Mouse (Mus musculus): ENCODE data around the gene Pde6h. TPM values are rescaled to one million over a fixed set of nuclear protein-coding genes. Genes with fewer than 3 reads are reported as not detected.
A peak's percentile ranks its signal among the peaks of the same experiment; 100 is the strongest.

Gene Pde6h
- polyA plus RNA-seq, 1 experiment from 2014 or later, result not detected

DNA sequence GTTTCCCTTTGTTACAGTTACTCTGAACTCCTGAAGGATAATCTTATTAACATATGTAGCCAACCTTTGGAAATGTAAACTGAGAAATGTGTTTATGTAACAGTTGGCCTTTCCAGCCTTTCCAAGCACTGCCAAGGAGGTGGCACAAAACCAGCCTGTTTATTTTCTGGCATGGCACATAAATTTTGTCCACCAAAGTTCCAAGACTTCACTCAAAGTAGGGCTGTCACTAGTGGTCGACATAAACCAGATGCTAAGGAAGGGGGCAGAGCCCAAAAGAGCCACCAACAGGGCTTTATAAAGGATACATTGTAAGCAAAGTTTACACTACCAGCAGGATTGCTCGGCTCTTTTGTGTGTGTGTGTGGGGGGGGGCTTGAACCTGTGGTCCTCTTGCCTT, 5.7 kb upstream of the Pde6h start:
- H3K36me3 ChIP-seq (ENCODE audit: control insufficient read depth, insufficient read depth, low read length), result no peaks in the 10 kb centered on the region
- H3K27me3 ChIP-seq (ENCODE audit: control insufficient read depth, insufficient read depth, low read length), result no peaks in the 10 kb centered on the region
- DNase-seq (no peak), ATAC-seq (ENCODE audit: low FRiP score, low TSS enrichment) (no peak)
- H3K4me2 ChIP-seq (ENCODE audit: low read length), result no peak overlapping the region
- H3K27ac ChIP-seq (replicated peaks; ENCODE audit: low read depth, low read length), result no peak overlapping the region
- no peaks in the 10 kb centered on the region for H3K4me1 ChIP-seq (ENCODE audit: control insufficient read depth, insufficient read depth, low read length)
- H3K4me3 ChIP-seq (replicated peaks; ENCODE audit: low read depth, low read length), result no peak overlapping the region
- WGBS, result 12% methylated on average over 2 of the region's 2 CpGs
- H3K9ac ChIP-seq (replicated peaks; ENCODE audit: low read length), result no peak overlapping the region
- H3K9me3 ChIP-seq (ENCODE audit: control insufficient read depth, low read length), result no peaks in the 10 kb centered on the region

DNA sequence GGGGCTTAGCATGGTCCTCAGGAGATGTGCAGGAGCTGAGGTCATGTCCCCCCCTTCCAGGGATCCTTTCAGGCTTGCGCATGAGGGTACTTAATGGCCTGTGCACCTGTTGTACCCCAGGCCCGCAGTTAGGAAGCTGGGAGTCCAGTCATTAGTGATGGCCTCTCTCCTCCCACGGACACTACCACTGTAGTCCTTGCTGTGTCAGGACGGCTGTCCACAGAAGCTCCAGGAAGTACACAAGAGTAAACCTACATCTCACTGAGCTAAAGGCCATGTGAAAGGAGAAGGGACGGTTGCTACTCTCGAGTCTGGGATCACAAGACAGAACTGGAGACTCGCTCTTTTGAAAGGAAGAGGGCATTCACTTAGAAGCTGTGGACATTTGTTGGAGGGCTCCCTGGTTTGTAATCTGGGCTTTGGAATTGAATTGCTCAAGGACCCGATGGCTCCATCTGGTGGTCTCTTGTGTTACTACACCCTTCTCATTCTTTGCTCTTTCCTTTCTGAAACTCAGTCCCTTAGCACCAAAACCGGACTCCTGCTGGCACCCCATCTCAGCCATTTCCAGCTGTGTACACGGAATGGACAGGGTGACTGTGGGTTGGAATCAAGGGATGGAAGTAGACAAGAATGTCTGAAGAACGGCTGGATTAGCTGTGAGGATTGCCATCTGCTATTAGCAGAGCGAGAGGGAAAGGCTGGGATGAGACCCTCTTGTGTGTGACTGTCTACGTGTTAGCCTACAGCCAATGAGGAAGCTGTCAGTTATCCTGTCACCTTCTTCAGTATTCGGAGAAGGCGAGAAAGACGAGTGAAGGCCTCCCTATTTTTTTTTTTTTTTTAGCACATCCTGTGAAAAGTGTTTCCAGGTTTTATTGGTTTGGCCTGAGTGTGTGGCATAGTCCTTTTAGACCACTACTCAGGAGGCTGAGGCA, 3.0 kb upstream of the Pde6h start:
- H3K9me3 ChIP-seq (ENCODE audit: control insufficient read depth, low read length), result no peaks in the 10 kb centered on the region
- ATAC-seq (ENCODE audit: low FRiP score, low TSS enrichment) (no peak), DNase-seq (peak; percentile 88)
- no peaks in the 10 kb centered on the region for H3K4me1 ChIP-seq (ENCODE audit: control insufficient read depth, insufficient read depth, low read length)
- H3K9ac ChIP-seq (replicated peaks; ENCODE audit: low read length), result no peak overlapping the region
- H3K4me3 ChIP-seq (replicated peaks; ENCODE audit: low read depth, low read length), result no peak overlapping the region
- H3K4me2 ChIP-seq (ENCODE audit: low read length), result no peak overlapping the region
- WGBS, result 46% methylated on average over 16 of the region's 16 CpGs
- H3K27me3 ChIP-seq (ENCODE audit: control insufficient read depth, insufficient read depth, low read length), result no peaks in the 10 kb centered on the region
- no peak overlapping the region for H3K27ac ChIP-seq (replicated peaks; ENCODE audit: low read depth, low read length)
- H3K36me3 ChIP-seq (ENCODE audit: control insufficient read depth, insufficient read depth, low read length), result no peaks in the 10 kb centered on the region

DNA sequence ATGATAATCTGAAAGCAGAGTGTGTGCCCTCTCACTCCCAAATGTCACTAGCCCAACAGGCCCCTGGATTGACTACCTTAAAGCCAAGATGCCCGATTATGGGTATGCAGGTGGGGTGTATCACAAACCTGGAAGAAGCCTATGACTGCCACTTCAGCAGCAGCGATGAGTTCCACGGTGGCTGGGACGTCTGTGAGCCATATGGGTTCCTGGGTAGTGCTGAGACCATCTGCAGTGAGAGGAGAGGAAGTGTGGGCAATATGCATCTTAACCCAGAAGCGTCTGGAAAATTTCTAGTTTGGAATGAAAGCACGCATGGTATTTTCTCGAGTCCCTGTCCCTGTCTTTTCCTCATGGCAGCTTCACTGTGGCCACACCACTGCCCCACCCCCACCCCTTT, 2.0 kb upstream of the Pde6h start:
- H3K9me3 ChIP-seq (ENCODE audit: control insufficient read depth, low read length), result no peaks in the 10 kb centered on the region
- DNase-seq (no peak), ATAC-seq (ENCODE audit: low FRiP score, low TSS enrichment) (no peak)
- H3K27me3 ChIP-seq (ENCODE audit: control insufficient read depth, insufficient read depth, low read length), result no peaks in the 10 kb centered on the region
- 88% methylated on average over 7 of the region's 7 CpGs for WGBS
- no peak overlapping the region for H3K9ac ChIP-seq (replicated peaks; ENCODE audit: low read length)
- H3K4me1 ChIP-seq (ENCODE audit: control insufficient read depth, insufficient read depth, low read length), result no peaks in the 10 kb centered on the region
- no peak overlapping the region for H3K4me2 ChIP-seq (ENCODE audit: low read length)
- H3K27ac ChIP-seq (replicated peaks; ENCODE audit: low read depth, low read length), result no peak overlapping the region
- H3K4me3 ChIP-seq (replicated peaks; ENCODE audit: low read depth, low read length), result no peak overlapping the region
- H3K36me3 ChIP-seq (ENCODE audit: control insufficient read depth, insufficient read depth, low read length), result no peaks in the 10 kb centered on the region

DNA sequence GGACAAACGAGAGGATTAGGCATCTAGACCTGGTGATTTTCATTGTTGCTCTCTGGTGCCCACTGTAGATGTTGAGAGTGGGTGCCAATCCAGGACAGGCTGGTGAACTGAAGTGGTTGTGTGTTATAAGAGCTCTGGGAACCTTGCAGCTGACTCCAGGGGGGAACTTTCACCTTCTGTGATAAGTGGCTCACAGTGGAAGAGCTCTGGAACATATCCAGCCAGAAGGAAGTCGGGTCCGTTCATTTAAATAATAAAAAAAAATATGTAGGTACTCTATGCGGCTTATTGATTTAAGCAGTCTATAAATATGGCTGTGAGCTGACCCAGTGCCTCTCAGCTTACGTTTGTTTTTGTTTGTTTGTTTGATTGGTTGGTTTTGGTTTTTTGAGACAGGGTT, 1.6 kb upstream of the Pde6h start, which contains the start of gene Erp27:
Gene Erp27, minus strand, starts transcription at position 101 of the 400 bp plus-strand sequence.
- Histone ChIP-seq H3K9me3 (ENCODE audit: control insufficient read depth, low read length) (no peaks in the 10 kb centered on the region), H3K36me3 (ENCODE audit: control insufficient read depth, insufficient read depth, low read length) (no peaks in the 10 kb centered on the region), H3K4me1 (ENCODE audit: control insufficient read depth, insufficient read depth, low read length) (no peaks in the 10 kb centered on the region), H3K4me2 (ENCODE audit: low read length) (no peak within 1 kb of the TSS), H3K9ac (replicated peaks; ENCODE audit: low read length) (no peak within 1 kb of the TSS), H3K27me3 (ENCODE audit: control insufficient read depth, insufficient read depth, low read length) (no peaks in the 10 kb centered on the region), H3K4me3 (replicated peaks; ENCODE audit: low read depth, low read length) (no peak within 1 kb of the TSS), H3K27ac (replicated peaks; ENCODE audit: low read depth, low read length) (no peak within 1 kb of the TSS)
- ATAC-seq (ENCODE audit: low FRiP score, low TSS enrichment), result no peak
- 83% methylated on average over 5 of the region's 5 CpGs for WGBS
- DNase-seq, result no peak

DNA sequence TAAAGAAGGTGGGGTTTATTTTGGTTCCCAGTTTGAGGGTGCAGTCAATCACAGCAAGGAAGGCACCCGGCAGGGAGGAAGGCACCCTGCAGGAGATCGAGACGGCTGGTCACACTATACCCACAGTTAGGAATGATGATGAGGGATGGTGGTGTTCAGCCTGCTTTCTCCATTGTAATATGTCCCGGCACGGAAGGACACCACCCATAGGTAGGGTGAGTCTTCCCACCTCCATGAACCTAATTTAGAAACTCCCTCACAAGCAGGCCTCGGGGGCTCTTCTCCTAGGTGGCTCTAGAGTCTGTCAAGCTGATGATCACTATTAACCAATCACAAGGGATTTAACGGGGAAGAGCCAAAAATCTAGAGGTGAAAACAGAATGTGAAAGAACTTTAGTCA, 761 bp upstream of the Pde6h start:
- no peak overlapping the region for H3K27ac ChIP-seq (replicated peaks; ENCODE audit: low read depth, low read length)
- no peaks in the 10 kb centered on the region for H3K4me1 ChIP-seq (ENCODE audit: control insufficient read depth, insufficient read depth, low read length)

DNA sequence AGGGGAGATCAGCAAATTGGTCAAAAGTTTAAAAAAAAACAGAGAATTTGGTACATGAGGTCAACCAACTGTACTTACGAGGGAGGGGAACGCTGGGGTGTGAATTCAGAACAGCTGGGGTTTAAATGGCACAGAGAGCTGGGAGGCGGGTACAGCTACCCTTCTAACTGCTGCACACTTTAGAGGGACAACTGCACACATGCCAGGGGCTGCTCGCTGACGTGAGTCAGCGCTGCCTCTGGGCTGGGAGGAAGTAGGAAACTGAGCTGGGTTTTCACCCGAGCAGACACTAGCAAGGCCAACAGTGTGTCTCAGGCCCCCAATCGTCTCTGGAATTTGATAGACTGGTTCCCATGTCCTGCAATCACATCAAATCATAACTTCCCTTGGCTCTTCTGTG, 1.4 kb downstream of the Pde6h start:
- no peak for ATAC-seq (ENCODE audit: low FRiP score, low TSS enrichment)
- Histone ChIP-seq H3K4me2 (ENCODE audit: low read length) (no peak overlapping the region), H3K4me3 (replicated peaks; ENCODE audit: low read depth, low read length) (no peak overlapping the region), H3K27me3 (ENCODE audit: control insufficient read depth, insufficient read depth, low read length) (no peaks in the 10 kb centered on the region), H3K9ac (replicated peaks; ENCODE audit: low read length) (no peak overlapping the region), H3K27ac (replicated peaks; ENCODE audit: low read depth, low read length) (no peak overlapping the region), H3K9me3 (ENCODE audit: control insufficient read depth, low read length) (no peaks in the 10 kb centered on the region), H3K4me1 (ENCODE audit: control insufficient read depth, insufficient read depth, low read length) (no peaks in the 10 kb centered on the region), H3K36me3 (ENCODE audit: control insufficient read depth, insufficient read depth, low read length) (no peaks in the 10 kb centered on the region)
- WGBS, result 81% methylated on average over 8 of the region's 8 CpGs
- no peak for DNase-seq

More for the DNA sequence above, 761 bp upstream of the Pde6h start:
- Histone ChIP-seq H3K9me3 (ENCODE audit: control insufficient read depth, low read length) (no peaks in the 10 kb centered on the region), H3K4me2 (ENCODE audit: low read length) (no peak overlapping the region), H3K9ac (replicated peaks; ENCODE audit: low read length) (no peak overlapping the region), H3K36me3 (ENCODE audit: control insufficient read depth, insufficient read depth, low read length) (no peaks in the 10 kb centered on the region), H3K27me3 (ENCODE audit: control insufficient read depth, insufficient read depth, low read length) (no peaks in the 10 kb centered on the region), H3K4me3 (replicated peaks; ENCODE audit: low read depth, low read length) (no peak overlapping the region)
- DNase-seq (no peak), ATAC-seq (ENCODE audit: low FRiP score, low TSS enrichment) (no peak)
- 95% methylated on average over 7 of the region's 7 CpGs for WGBS

DNA sequence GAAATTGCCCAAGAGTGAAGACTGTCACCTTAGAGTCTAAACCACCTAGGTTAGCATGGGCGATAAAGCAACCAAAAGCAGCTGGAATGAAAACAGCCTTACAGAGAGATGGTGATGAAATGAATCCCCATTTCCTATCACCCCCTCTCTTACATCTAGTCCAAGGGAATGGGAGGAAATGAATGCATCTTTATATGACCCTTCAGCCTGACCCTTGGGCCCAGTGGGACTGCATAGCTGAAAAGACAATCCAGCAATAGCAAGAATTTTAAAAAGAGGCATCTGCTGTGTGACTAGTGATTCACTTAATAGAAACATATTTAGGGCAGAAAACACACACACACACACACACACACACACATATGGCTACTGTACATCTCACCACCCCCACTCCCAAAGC, 4.0 kb downstream of the Pde6h start:
- Histone ChIP-seq H3K9ac (replicated peaks; ENCODE audit: low read length) (no peak overlapping the region), H3K27me3 (ENCODE audit: control insufficient read depth, insufficient read depth, low read length) (no peaks in the 10 kb centered on the region), H3K4me3 (replicated peaks; ENCODE audit: low read depth, low read length) (no peak overlapping the region), H3K9me3 (ENCODE audit: control insufficient read depth, low read length) (no peaks in the 10 kb centered on the region), H3K36me3 (ENCODE audit: control insufficient read depth, insufficient read depth, low read length) (no peaks in the 10 kb centered on the region), H3K4me2 (ENCODE audit: low read length) (no peak overlapping the region), H3K4me1 (ENCODE audit: control insufficient read depth, insufficient read depth, low read length) (no peaks in the 10 kb centered on the region), H3K27ac (replicated peaks; ENCODE audit: low read depth, low read length) (no peak overlapping the region)
- WGBS, result 96% methylated on average over 1 of the region's 1 CpGs
- ATAC-seq (ENCODE audit: low FRiP score, low TSS enrichment) (no peak), DNase-seq (no peak)

DNA sequence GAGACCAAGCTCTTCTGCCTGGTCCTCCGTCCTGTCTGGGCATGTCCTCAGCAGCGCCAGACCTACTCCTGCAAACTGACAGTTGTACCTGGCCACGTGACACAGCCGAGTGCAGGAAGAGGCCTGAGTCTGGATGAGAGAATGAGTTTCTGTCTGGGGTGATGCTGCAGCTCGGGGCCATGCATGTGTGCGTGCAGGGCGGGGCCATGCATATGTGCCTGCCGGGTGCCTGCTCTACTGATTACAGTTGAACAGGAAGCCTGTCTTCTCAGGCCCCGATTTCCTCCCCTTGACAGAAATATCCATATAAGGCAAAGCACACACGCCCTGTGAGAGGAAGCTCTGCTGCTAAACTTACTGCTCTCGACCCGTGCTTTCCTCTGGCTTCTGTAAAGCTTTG, 7.0 kb downstream of the Pde6h start:
- no peak for ATAC-seq (ENCODE audit: low FRiP score, low TSS enrichment)
- DNase-seq, result no peak

DNA sequence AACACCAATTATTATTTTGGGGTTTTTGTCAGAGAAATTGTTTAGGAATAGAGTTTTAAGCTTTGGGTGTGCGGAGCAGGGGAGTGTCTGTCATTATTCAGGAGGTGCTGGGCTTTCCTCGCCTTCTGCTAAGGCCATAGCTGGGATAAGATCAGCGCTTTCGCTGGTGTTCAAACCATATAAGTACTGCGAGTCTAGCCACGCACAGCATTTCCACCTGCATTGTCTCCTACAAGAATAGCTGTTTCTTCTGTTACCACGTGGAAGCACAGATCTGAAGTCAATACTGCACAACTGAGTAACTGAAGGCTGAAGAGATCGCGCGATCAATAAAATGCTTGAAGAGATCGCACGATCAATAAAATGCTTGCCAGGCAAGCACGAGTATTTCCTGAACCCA, 7.6 kb downstream of the Pde6h start:
- peak; percentile 37 for DNase-seq
- WGBS, result 87% methylated on average over 13 of the region's 13 CpGs
- Histone ChIP-seq H3K36me3 (ENCODE audit: control insufficient read depth, insufficient read depth, low read length) (no peaks in the 10 kb centered on the region), H3K4me2 (ENCODE audit: low read length) (no peak overlapping the region), H3K4me1 (ENCODE audit: control insufficient read depth, insufficient read depth, low read length) (peaks cover 4% of the 10 kb centered on the region; the same call in 1 of the 2 replicates), H3K4me3 (replicated peaks; ENCODE audit: low read depth, low read length) (no peak overlapping the region), H3K27ac (replicated peaks; ENCODE audit: low read depth, low read length) (no peak overlapping the region), H3K9me3 (ENCODE audit: control insufficient read depth, low read length) (no peaks in the 10 kb centered on the region), H3K27me3 (ENCODE audit: control insufficient read depth, insufficient read depth, low read length) (no peaks in the 10 kb centered on the region), H3K9ac (replicated peaks; ENCODE audit: low read length) (no peak overlapping the region)
- no peak for ATAC-seq (ENCODE audit: low FRiP score, low TSS enrichment)

More for the DNA sequence above, 7.0 kb downstream of the Pde6h start:
- Histone ChIP-seq H3K9me3 (ENCODE audit: control insufficient read depth, low read length) (no peaks in the 10 kb centered on the region), H3K36me3 (ENCODE audit: control insufficient read depth, insufficient read depth, low read length) (no peaks in the 10 kb centered on the region), H3K27ac (replicated peaks; ENCODE audit: low read depth, low read length) (no peak overlapping the region), H3K4me3 (replicated peaks; ENCODE audit: low read depth, low read length) (no peak overlapping the region), H3K9ac (replicated peaks; ENCODE audit: low read length) (no peak overlapping the region), H3K27me3 (ENCODE audit: control insufficient read depth, insufficient read depth, low read length) (no peaks in the 10 kb centered on the region), H3K4me2 (ENCODE audit: low read length) (no peak overlapping the region), H3K4me1 (ENCODE audit: control insufficient read depth, insufficient read depth, low read length) (peaks cover 4% of the 10 kb centered on the region; the same call in 1 of the 2 replicates)
- 68% methylated on average over 12 of the region's 12 CpGs for WGBS
